Mouse (Mus musculus) neural tube, embryonic 13.5 days (tissue): Measurements from ENCODE around the gene D1Pas1. TPM values are rescaled to one million over a fixed set of nuclear protein-coding genes. Genes with fewer than 3 reads are reported as not detected.

ENCODE experiments used
- ATAC-seq: fragments of 200-750 bp; cut with Nextera tagmentation; 2 replicates; pipeline ENCODE4 v1.8.0; 2017; ENCODE audit warnings: low read depth, mild to moderate bottlenecking, moderate TSS enrichment, moderate library complexity
- H3K27ac ChIP-seq: fragments of 300-500 bp; sonication (generic); replicated peaks from 2 replicates; pipeline ENCODE4 v1.5.1; 2015; ENCODE audit warnings: moderate library complexity, mild to moderate bottlenecking, inconsistent platforms
- H3K27me3 ChIP-seq: fragments of 300-500 bp; sonication (generic); 2 replicates; pipeline ENCODE4 v1.6.1; 2015; ENCODE audit warnings: mild to moderate bottlenecking, inconsistent platforms
- H3K36me3 ChIP-seq: fragments of 300-500 bp; sonication (generic); 2 replicates; pipeline ENCODE4 v1.6.1; 2015; ENCODE audit warnings: mild to moderate bottlenecking, inconsistent platforms
- H3K4me1 ChIP-seq: fragments of 300-500 bp; sonication (generic); replicated peaks from 2 replicates; pipeline ENCODE4 v1.6.1; 2015; ENCODE audit warnings: inconsistent platforms
- H3K4me2 ChIP-seq: fragments of 300-500 bp; sonication (generic); 2 replicates; pipeline ENCODE4 v1.6.1; 2015; ENCODE audit warnings: inconsistent platforms, mild to moderate bottlenecking, moderate library complexity
- H3K4me3 ChIP-seq: fragments of 300-500 bp; sonication (generic); 2 replicates; pipeline ENCODE4 v1.5.1; 2015; ENCODE audit warnings: mild to moderate bottlenecking, inconsistent platforms
- H3K9ac ChIP-seq: fragments of 300-500 bp; sonication (generic); 2 replicates; pipeline ENCODE4 v1.6.1; 2015; ENCODE audit warnings: moderate library complexity, mild to moderate bottlenecking, inconsistent platforms
- H3K9me3 ChIP-seq: fragments of 300-500 bp; sonication (generic); 2 replicates; pipeline ENCODE4 v1.6.1; 2016; ENCODE audit warnings: inconsistent platforms
- WGBS: fragments of 180-500 bp; shearing (Covaris S2); methylation state at CpG from one replicate; pipeline ENCODE4 v1.1.7; 2015; 5-methylcytosine and 5-hydroxymethylcytosine counted together
- polyA plus RNA-seq: library from polyadenylated mRNA; unstranded; fragments of >200 nt; fragmentation: Nextera tagmentation; extraction: Ambion mirVana; gene quantifications from 2 replicates; pipeline ENCODE4 v1.2.1, GENCODE M21; 2015

The D1Pas1 gene
- polyA plus RNA-seq, 1 experiment from 2014 or later, result 0.20 TPM

- Histone ChIP-seq H3K9ac (no peak overlapping the region), H3K4me1 (no peaks in the 10 kb centered on the region), H3K4me3 (no peak overlapping the region), H3K4me2 (no peak overlapping the region), H3K36me3 (no peaks in the 10 kb centered on the region), H3K27me3 (no peaks in the 10 kb centered on the region), H3K27ac (no peak overlapping the region), H3K9me3 (no peaks in the 10 kb centered on the region)
- 62% methylated on average over 4 of the region's 4 CpGs for WGBS
- ATAC-seq, result no peak
Observed at GRCm38 (mm10) chr1:187016116-187016515, 48.9 kb downstream of the D1Pas1 start.

DNA sequence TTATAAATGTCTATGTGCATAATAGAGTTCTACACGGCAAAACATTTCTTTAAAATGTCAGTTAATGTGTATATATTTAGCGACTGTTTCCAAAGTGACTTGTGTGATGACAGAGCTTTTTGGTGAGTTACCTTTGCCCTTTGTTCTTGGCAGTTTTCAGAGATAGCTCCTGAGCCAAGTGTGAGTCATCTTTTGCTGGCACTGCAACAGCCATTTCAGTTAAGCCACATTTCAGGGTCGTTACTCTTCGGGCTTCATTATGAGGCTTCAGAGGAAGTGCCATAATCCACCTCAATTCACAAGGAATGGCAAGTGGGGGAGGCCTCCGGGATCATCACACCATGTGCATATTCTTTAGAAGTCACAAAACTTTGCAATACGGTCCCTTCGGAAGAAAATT is 52.8 kb downstream of the D1Pas1 start:
- H3K9ac ChIP-seq, result no peak overlapping the region
- 86% methylated on average over 7 of the region's 7 CpGs for WGBS
- H3K4me1 ChIP-seq, result no peaks in the 10 kb centered on the region
- no peaks in the 10 kb centered on the region for H3K9me3 ChIP-seq
- H3K4me3 ChIP-seq, result no peak overlapping the region
- H3K27me3 ChIP-seq, result no peaks in the 10 kb centered on the region
- no peak overlapping the region for H3K4me2 ChIP-seq
- no peak for ATAC-seq
- no peaks in the 10 kb centered on the region for H3K36me3 ChIP-seq
- no peak overlapping the region for H3K27ac ChIP-seq

Other genes starting within 250 kb of the D1Pas1 start
- gene Rrp15, start 218.1 kb upstream of the D1Pas1 start, polyA plus RNA-seq, result 36.2 and 36.6 TPM in 2 replicates
- 0.98 and 1.3 TPM in 2 replicates for gene Spata17, start 248.0 kb downstream of the D1Pas1 start, polyA plus RNA-seq
- gene Gpatch2, start 248.1 kb downstream of the D1Pas1 start, polyA plus RNA-seq, result 15.7 and 17.4 TPM in 2 replicates